Mouse (Mus musculus) cerebellum, adult 11-12 months (tissue): Measurements from ENCODE around the gene Hk3.
A peak's percentile ranks its signal among the peaks of the same experiment; 100 is the strongest.

Experiments
- DNase-seq: peaks from one replicate; pipeline ENCODE4 v3.0.0; 2022

Gene Hk3

DNA sequence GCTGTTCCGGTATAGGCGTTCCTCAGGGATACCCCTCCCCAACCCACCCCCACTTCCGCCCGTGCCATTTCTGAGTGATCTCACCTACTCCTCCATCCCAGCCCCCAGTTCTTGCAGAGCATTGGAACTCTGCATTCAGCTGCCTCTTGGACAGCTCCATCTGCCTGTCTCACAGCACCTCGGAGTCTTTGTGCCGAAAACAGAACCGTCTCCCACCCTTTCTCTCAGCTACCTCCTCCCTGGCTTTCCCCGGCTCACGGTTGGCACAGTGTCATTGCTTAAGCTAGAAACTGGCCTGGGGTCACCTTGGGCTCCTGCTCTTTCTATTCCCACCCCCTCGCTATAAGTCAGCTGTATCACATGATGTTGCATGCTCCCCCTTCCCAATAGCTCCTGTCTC, 20.8 kb downstream of the Hk3 start:
- DNase-seq = no peak

DNA sequence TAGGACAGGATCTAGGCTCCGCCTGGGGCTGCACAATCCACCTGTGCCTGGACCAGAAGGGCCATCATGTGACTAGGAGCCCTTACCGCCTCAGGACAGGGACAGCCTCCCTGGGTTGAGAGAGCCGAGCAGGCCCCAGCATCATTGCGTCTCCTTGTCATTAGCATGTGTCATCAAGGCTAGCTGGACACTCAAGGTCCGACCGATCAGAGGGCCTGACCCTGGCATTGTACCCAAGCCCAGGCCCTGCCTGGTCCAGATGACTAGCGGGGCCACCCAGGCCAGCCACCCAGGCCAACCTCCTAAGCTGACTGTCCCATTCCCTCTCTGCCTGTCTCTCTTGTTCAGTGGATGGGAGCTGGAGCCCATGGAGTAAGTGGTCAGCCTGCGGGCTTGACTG, 23.6 kb downstream of the Hk3 start:
- no peak for DNase-seq

- DNase-seq = no peak
Observed at GRCm38 (mm10) chr13:54995161-54995560, 26.0 kb downstream of the Hk3 start.

DNA sequence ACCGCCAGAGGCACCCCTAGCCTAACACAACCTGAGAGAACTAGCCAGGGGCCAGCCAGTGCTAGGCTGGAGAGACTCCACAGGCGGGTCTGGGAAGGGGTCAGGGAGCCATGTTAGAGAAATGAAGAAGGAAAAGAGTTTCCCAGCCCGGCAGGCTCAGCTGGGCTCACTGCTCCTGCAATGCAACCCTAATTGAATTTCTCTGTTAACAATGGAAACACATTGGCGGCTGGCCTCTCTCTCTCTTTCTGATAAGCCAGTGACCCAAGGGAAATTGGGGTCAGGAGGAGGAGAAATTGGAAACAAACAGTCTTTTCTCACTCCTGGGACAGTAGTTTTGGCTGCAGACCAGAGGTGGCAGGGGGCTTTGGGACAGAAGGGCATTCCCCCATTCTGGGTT, 26.6 kb downstream of the Hk3 start:
- no peak for DNase-seq

DNA sequence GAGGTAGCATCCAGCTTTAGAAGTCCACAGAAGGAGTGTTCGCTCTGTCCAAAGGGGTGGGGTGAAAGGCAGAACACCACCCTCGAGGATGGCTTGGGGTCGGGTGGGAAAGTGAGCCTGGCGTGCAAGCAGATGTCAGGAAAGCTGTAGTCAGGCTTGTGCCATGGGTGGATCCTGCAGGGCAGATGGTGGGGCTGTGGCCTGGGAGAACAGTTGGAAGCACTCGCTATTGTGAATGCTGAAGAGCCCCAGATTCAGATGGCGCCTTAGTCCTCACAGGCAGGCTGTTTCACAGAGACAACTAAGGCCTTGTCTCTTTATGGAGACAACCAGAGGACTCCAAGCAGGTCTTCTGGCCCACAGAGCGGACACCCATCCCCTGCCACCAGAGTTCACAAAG, 29.0 kb downstream of the Hk3 start:
- no peak for DNase-seq

DNA sequence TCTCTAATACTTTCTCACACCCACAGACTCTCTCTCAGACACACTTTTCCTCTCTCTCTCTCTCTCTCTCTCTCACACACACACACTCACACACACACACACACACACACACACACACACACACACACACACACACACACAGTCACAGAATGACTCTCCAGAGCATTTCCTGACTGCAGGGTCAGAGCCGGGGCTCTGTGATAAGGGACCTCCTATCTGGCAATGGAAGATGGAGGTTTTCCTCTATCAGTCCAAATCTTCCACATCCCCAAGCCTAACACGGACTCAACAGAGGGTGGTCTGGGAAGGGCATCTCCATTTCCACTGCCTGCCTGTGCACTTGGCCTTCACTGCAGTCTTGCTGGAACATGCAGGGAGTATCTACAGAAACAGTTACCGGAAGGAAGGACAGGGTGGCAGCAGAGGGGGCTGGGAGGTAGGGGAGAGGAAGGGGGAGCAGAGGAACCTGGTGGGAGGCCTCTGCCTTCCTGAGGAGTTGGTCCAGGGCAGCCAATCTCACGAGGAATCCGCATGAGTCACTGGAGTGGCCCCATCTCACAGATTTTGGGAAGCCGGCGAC, 32.9 kb downstream of the Hk3 start:
- no peak for DNase-seq

DNA sequence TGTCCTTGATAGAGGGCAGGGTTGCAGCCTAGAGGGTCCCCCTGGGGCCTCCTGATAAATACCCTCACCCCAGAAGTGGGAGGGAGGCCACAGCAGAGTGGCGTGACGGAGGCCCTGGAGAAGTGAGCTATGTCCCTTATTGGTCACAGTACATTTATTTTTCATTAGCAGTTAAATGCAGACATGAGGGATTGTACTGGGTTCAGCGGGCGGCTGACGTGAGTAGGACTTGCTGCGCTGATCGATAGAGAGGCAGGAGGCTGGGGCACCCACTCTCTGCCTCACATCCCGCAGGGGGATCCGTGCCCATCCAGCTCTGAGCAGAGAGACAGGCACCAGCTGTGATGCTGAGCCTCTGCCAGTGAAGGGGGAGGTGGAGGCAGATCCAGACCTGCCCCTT, 33.8 kb downstream of the Hk3 start:
- no peak for DNase-seq

- DNase-seq = peak; percentile 61
Observed at GRCm38 (mm10) chr13:54983614-54984013, 37.6 kb downstream of the Hk3 start.

- DNase-seq = no peak
Observed at GRCm38 (mm10) chr13:54983001-54983400, 38.2 kb downstream of the Hk3 start.

- peak; percentile 60 for DNase-seq
Observed at GRCm38 (mm10) chr13:54980957-54981356, 40.2 kb downstream of the Hk3 start.

DNA sequence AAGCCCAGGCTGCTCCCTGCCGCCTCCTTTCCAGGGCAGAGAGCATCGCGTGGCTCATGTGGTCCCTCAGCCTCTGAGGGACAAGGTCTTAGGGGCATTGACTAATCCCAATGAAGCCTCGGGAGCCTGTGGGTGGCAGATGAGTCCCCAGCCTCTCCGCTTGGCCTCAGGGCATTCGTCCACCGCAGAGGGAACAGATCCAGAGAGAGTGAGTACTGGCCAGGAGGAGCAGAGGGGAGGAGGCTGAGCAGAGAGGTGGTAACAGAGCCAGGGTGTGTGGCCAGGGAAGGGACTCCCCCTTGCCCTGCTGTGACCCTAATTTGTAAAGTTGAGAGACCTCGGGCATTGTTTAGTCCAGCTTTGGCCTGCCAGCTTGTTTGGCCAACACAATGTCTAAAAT, 42.4 kb downstream of the Hk3 start:
- peak; percentile 73 for DNase-seq

DNA sequence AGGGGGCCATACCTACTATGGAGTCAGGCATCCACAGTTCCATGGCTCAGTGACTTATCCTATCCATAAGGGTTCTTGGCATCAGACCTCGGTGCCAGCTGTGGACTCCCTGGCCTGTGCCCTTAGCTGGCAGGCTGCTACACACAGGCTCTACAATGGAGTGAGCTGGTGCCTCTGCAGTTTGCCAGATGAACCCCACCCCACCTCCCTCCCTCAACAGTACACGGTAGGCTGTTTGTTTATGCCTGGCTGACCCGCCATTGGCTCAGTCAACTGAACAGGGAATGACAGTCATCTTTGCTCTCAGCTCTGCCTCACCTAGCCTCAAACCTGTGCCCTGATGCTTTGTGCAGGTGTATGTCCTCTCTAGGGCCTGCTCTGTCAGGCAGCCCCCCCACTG, 45.6 kb downstream of the Hk3 start:
- no peak for DNase-seq

- no peak for DNase-seq
Observed at GRCm38 (mm10) chr13:54970521-54971247, 50.5 kb downstream of the Hk3 start.

GRCm38 (mm10) chr13:54969513-54969912, 51.7 kb downstream of the Hk3 start:
- DNase-seq = no peak

DNA sequence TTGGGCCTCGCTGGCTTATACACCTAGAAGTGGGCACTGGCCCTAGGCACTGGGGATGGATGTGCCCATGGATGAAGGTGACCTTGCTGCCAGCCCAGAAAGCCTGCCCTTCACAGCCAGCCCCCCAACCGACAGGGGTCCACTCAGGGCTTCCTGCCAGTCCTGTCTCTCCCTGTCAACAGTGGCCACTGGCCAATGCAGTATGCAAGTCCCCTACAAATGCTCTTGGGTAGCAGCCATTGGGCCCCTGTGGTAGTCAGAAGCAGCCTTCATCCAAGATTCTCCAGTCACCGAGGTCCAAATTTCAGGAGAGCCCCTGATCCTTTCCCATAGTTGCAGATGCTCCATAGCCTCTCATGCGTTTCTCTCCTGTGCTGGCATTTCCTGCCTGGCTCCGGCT, 52.5 kb downstream of the Hk3 start:
- no peak for DNase-seq

DNA sequence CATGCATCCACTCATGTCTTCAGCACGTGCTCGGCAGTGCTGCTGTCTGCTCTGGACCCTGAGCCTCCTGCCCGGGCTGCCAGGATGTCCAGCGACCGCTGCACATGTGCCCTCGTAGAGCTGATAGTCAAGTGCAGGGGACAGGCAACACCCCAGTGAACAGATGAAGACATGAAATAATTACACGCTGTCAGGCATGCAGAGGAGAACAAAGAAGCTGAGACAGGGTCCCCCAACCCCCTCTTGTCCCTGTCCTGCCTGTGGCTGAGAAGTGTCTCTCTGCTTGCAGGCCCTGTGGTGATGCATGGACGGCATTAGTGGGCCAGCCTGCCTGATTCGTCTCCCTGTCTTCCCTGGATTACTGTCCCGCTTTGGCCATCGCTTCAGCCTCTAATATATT, 53.7 kb downstream of the Hk3 start:
- DNase-seq = no peak

DNA sequence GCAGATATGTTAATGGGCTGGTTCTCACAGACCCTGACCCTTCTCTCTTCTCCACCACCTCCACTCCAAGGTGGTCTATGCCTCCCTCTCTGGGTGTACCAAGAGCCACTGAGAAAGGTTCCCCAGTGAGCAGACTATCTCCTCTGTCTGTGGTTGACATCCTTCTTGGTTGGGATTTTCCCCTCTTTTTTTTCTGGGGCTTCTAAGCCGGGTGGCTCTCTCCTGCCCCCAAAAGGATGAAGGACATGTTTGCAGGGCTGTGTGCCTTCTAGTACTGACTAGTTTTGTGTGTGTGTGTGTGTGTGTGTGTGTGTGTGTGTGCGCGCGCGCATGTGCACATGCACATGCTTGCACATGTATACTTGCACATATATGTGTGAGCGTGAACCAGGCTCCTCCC, 55.9 kb downstream of the Hk3 start:
- DNase-seq = no peak

- no peak for DNase-seq
Observed at GRCm38 (mm10) chr13:54960491-54960890, 60.7 kb downstream of the Hk3 start.

DNA sequence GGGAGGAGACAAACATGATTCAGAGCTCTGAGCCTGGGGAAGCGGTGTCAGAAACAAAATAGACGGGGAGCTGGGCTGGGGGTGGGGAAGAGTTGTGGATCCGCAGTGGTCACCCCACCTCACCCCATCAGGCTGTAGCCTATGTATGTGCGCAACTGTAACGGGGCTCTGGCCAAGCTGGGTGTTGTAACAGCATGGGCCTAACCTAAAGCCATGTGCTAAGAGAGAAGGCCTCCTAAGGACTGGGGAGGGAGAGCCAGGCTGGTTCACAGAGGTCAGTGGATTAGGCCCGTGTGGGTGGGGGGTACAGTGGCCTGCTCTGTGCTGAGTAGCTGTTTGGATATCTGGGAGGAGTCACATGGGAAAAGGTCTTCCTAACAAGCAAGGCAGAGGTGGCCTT, 61.3 kb downstream of the Hk3 start:
- peak; percentile 68 for DNase-seq

DNA sequence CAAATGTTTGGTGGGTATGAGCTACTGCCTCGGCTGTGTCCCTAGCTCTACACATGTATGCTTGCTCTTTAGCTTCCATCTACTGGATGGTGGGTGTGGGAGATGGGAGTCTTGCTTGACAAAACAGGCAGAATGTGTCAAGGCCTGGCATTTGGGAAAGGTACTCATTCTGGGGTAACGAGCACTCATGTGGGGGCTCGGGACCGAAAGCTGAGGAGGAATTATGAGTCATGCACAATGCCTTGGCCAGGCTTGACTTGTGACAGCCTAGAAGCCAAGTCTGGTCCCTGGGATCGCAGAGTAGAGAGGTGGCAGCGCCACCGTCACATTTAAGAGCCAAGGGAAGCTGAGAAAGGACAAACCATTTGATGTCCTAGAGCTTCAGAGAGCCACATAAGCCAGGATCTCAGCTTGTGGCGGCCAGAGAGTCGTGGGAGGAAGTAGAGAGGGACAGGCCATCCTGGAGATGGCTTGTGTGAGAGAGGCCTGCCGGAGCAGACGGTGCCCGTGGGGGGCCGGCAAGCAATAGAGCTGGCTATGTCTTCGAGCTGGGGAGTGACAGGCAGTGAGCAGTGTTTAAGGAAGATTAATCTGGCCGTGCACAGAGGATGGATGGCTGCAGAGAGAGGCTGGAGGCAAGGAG, 62.0 kb downstream of the Hk3 start:
- DNase-seq = peak; percentile 95

DNA sequence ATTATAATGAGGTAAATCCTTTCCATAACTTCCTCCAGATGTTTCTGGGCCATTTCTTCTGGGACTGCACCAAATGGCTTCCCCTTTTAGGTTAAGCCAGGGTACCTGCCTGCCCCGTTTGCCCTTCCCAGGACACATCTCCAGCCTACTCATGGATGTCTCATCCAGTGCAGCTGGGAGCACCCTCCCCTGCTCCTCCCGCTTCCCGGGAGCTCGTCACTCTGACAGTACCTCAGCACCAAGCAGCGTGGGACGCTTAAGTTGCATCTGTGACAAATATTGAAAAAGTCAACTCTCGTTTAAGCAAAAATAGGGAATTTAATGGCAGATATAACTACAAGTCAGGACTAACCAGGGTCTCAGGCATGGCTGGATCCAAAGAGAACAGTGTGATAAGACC, 63.9 kb downstream of the Hk3 start:
- DNase-seq = no peak
